15 mouse cellular contexts compared by ENCODE assay signal in genomic region chr9:103721081-103721480, GRCm38 (mm10). TPM values are rescaled to one million over a fixed set of nuclear protein-coding genes. Genes with fewer than 3 reads are reported as not detected.
A peak's percentile ranks its signal among the peaks of the same experiment; 100 is the strongest.
DNase-seq lines count a peak whose midpoint lies in the region; TF ChIP-seq lines count a peak whose summit lies in the region.
"Had no signal": no experiment of that assay in that cellular context is flagged by ENCODE, and none has a peak within 500 bp of the region (broad histone marks: within the 10 kb centered on the region; RNA-seq: fewer than 3 reads in every experiment).

No protein-coding gene starts in this region.

- H3K4me1 ChIP-seq in liver, adult 2 months (ENCODE audit: control insufficient read depth, insufficient read depth, low read length), result no peaks in the 10 kb centered on the region
- H3K4me1 ChIP-seq: embryonic facial prominence, embryonic 15.5 days; liver, embryonic 12.5 days; neural tube, embryonic 13.5 days had no signal

- 43% methylated on average over 8 of the region's 8 CpGs for WGBS in liver, adult 2 months

- no peaks in the 10 kb centered on the region for H3K36me3 ChIP-seq in liver, adult 2 months (ENCODE audit: control insufficient read depth, insufficient read depth, low read length)
- H3K36me3 ChIP-seq: embryonic facial prominence, embryonic 15.5 days; liver, embryonic 12.5 days; neural tube, embryonic 13.5 days had no signal

- H3K27ac ChIP-seq in liver, adult 2 months (replicated peaks; ENCODE audit: insufficient read depth, low read depth, low read length), result no peak overlapping the region
- H3K27ac ChIP-seq: embryonic facial prominence, embryonic 15.5 days; kidney, postnatal 0 days; left cerebral cortex, adult 2 months; liver, embryonic 12.5 days; neural tube, embryonic 13.5 days had no signal

- DNase-seq in adrenal gland, postnatal 10 days, result peak; percentile 74
- no peak for DNase-seq in adrenal gland, adult 8-10 months
- DNase-seq in liver, adult 2 months (ENCODE audit: extremely low read depth, low read depth, low spot score), result peak; percentile 82
- DNase-seq in liver, result no peak
- DNase-seq in heart, postnatal 10 days, result peak; percentile 81 to 83
- peak; percentile 5 for DNase-seq in skeletal muscle tissue, adult 2 months (ENCODE audit: low read depth, low spot score)
- no peak for DNase-seq in embryo, embryonic 10 days (ENCODE audit: low spot score)
- DNase-seq in urinary bladder, adult 18-20 months (ENCODE audit: low spot score in 2 of 2), result no peak
- DNase-seq: lung, postnatal 14 days; midbrain, embryonic 14.5 days had no signal

- no peak for TF ChIP-seq POLR2A in liver, adult 2 months (IDR thresholded peaks at IDR 0.05; ENCODE audit: extremely low read depth, insufficient read depth, low read length)

- H3K27me3 ChIP-seq in liver, adult 2 months (ENCODE audit: control insufficient read depth, insufficient read depth, low read length), result no peaks in the 10 kb centered on the region
- H3K27me3 ChIP-seq: embryonic facial prominence, embryonic 15.5 days; liver, embryonic 12.5 days; neural tube, embryonic 13.5 days had no signal

- intact Hi-C loops in heart, postnatal 10 days (cut with DNase I), result no loop called here

- H3K79me2 ChIP-seq in liver, adult 2 months (ENCODE audit: control insufficient read depth, insufficient read depth, low read length), result no peaks in the 10 kb centered on the region

- no peak overlapping the region for H3K4me3 ChIP-seq in liver, adult 2 months (ENCODE audit: insufficient read depth, low read depth, low read length)
- H3K4me3 ChIP-seq: embryonic facial prominence, embryonic 15.5 days; left cerebral cortex, adult 2 months; liver, embryonic 12.5 days; neural tube, embryonic 13.5 days had no signal

- no peak overlapping the region for H3K9ac ChIP-seq in liver, adult 2 months (ENCODE audit: low read depth, low read length)
- H3K9ac ChIP-seq: embryonic facial prominence, embryonic 15.5 days; liver, embryonic 12.5 days; neural tube, embryonic 13.5 days had no signal

- no peak for TF ChIP-seq CTCF in liver, adult 2 months (IDR thresholded peaks at IDR 0.05; ENCODE audit: low read depth, low read length)

RNA-seq across cellular contexts. Expression of gene Tmem108, which starts 40.6 kb away (rescaled TPM):
- 1 to 10 TPM; 4.1 to 5.9 TPM for total RNA-seq in adrenal gland, postnatal 10 days (2021)
- 1 to 10 TPM; 3.8 to 6.5 (median 5.1) TPM for total RNA-seq in adrenal gland, adult 8-10 months (2022)
- total RNA-seq in liver, adult 2 months (2014; rRNA removed), result 0.09 and 0.13 TPM in 2 replicates
- polyA plus RNA-seq in liver, adult 2 months (2012; rRNA removed), result 0.21 and 0.40 TPM in 2 replicates
- total RNA-seq in heart, postnatal 10 days (2021), result 1 to 10 TPM; 7.9 to 9.6 TPM

Comparison
In these comparisons a context has a peak if more than half of its experiments do, and no peak if none do; other contexts are left out.
1. DNase-seq: peak in adrenal gland, postnatal 10 days (single experiment), liver, adult 2 months (single experiment), heart, postnatal 10 days (2 of 2) and skeletal muscle tissue, adult 2 months (single experiment); none in adrenal gland, adult 8-10 months (single experiment), liver (single experiment), embryo, embryonic 10 days (single experiment) and urinary bladder, adult 18-20 months (0 of 2).